ENCODE assay signal across 24 mouse cellular contexts in genomic region chr5:72648987-72649735, GRCm38 (mm10). TPM values are rescaled to one million over a fixed set of nuclear protein-coding genes. Genes with fewer than 3 reads are reported as not detected.
DNase-seq lines count a peak whose midpoint lies in the region; ATAC-seq and TF ChIP-seq lines count a peak whose summit lies in the region.
"Had no signal": no experiment of that assay in that cellular context is flagged by ENCODE, and none has a peak within 500 bp of the region (broad histone marks: within the 10 kb centered on the region; RNA-seq: fewer than 3 reads in every experiment).

No protein-coding gene starts in this region.

- TF ChIP-seq EP300 in liver, postnatal 0 days (IDR thresholded peaks at IDR 0.05; ENCODE audit: low read depth): peak; percentile 61; the same call in 1 of the 2 replicates

- no peak for TF ChIP-seq POLR2A in liver, adult 2 months (IDR thresholded peaks at IDR 0.05; ENCODE audit: extremely low read depth, insufficient read depth, low read length)

- H3K4me3 ChIP-seq in liver, adult 2 months (ENCODE audit: insufficient read depth, low read depth, low read length): no peak overlapping the region
- no peak overlapping the region for H3K4me3 ChIP-seq in liver, embryonic 11.5 days (ENCODE audit: low read depth, low read length)
- peak overlapping the region; percentile 61 for H3K4me3 ChIP-seq in liver, postnatal 0 days (ENCODE audit: low read depth, low read length)
- H3K4me3 ChIP-seq: heart, embryonic 12.5 days; layer of hippocampus, adult 2 months; midbrain, embryonic 12.5 days had no signal

- 27% methylated on average over 9 of the region's 9 CpGs for WGBS in liver, adult 2 months
- WGBS in liver, embryonic 11.5 days: 78% methylated on average over 9 of the region's 9 CpGs
- 61% methylated on average over 9 of the region's 9 CpGs for WGBS in liver, postnatal 0 days (ENCODE audit: insufficient replicate concordance)

- peak overlapping the region; percentile 60 for H3K27ac ChIP-seq in liver, adult 2 months (replicated peaks; ENCODE audit: insufficient read depth, low read depth, low read length)
- no peak overlapping the region for H3K27ac ChIP-seq in liver, embryonic 11.5 days (ENCODE audit: low read depth, low read length)
- H3K27ac ChIP-seq in liver, postnatal 0 days (ENCODE audit: low read depth): peak overlapping the region; percentile 92
- H3K27ac ChIP-seq: kidney, embryonic 15.5 days; layer of hippocampus, adult 2 months; limb, embryonic 15.5 days; midbrain, embryonic 12.5 days had no signal

- DNase-seq in liver, adult 2 months (ENCODE audit: extremely low read depth, low read depth, low spot score): peak; percentile 99
- no peak for DNase-seq in liver, embryonic 11.5 days (ENCODE audit: low spot score)
- DNase-seq in NIH3T3 (ENCODE audit: low read depth): peak; percentile 54
- peak; percentile 96 for DNase-seq in gonadal fat pad, adult 2 months (ENCODE audit: low read depth)
- DNase-seq in liver, postnatal 0 days: peak; percentile 45
- no peak for DNase-seq in gastrocnemius, postnatal 4 days (ENCODE audit: low spot score in 2 of 2)
- no peak for DNase-seq in cerebellum, adult 18-20 months
- no peak for DNase-seq in layer of hippocampus, adult 18-20 months (ENCODE audit: low spot score in 2 of 2)
- DNase-seq: cerebellum, adult 2 months; heart, postnatal 36 days; lung, postnatal 36 days; thymus, postnatal 4 days had no signal

- H3K79me2 ChIP-seq in liver, adult 2 months (ENCODE audit: control insufficient read depth, insufficient read depth, low read length): no peaks in the 10 kb centered on the region

- H3K9me3 ChIP-seq in liver, embryonic 11.5 days (ENCODE audit: control insufficient read depth, low read length): no peaks in the 10 kb centered on the region
- no peaks in the 10 kb centered on the region for H3K9me3 ChIP-seq in liver, postnatal 0 days (ENCODE audit: low read length)
- H3K9me3 ChIP-seq: heart, embryonic 12.5 days; kidney, embryonic 15.5 days; limb, embryonic 15.5 days; midbrain, embryonic 12.5 days had no signal

- no peak overlapping the region for H3K4me2 ChIP-seq in liver, embryonic 11.5 days
- H3K4me2 ChIP-seq in liver, postnatal 0 days (ENCODE audit: low read depth, low read length): peak overlapping the region; percentile 86

- H3K36me3 ChIP-seq in liver, adult 2 months (ENCODE audit: control insufficient read depth, insufficient read depth, low read length): no peaks in the 10 kb centered on the region
- H3K36me3 ChIP-seq in liver, embryonic 11.5 days (ENCODE audit: control insufficient read depth, insufficient read depth, low read length): no peaks in the 10 kb centered on the region
- H3K36me3 ChIP-seq in liver, postnatal 0 days (replicated peaks; ENCODE audit: insufficient read depth, low read length): no peaks in the 10 kb centered on the region; the same call in 1 of the 2 replicates
- H3K36me3 ChIP-seq: heart, embryonic 12.5 days; kidney, embryonic 15.5 days; limb, embryonic 15.5 days; midbrain, embryonic 12.5 days had no signal

- no peak for TF ChIP-seq CTCF in liver, adult 2 months (IDR thresholded peaks at IDR 0.05; ENCODE audit: low read depth, low read length)
- no peak for TF ChIP-seq CTCF in liver, postnatal 0 days (IDR thresholded peaks at IDR 0.05; ENCODE audit: low read depth)

- no peak for ATAC-seq in liver, embryonic 11.5 days (replicated peaks; ENCODE audit: low FRiP score)
- ATAC-seq in liver, postnatal 0 days: peak; percentile 61
- ATAC-seq: forebrain, embryonic 14.5 days had no signal

- H3K9ac ChIP-seq in liver, adult 2 months (ENCODE audit: low read depth, low read length): 0 out of 2 replicates have a peak overlapping the region, but pooled peaks have one; percentile 3
- H3K9ac ChIP-seq in liver, embryonic 11.5 days (ENCODE audit: low read depth, low read length): no peak overlapping the region
- peak overlapping the region; percentile 66 for H3K9ac ChIP-seq in liver, postnatal 0 days (replicated peaks)
- H3K9ac ChIP-seq: heart, embryonic 12.5 days; kidney, embryonic 15.5 days; limb, embryonic 15.5 days; midbrain, embryonic 12.5 days had no signal

- H3K4me1 ChIP-seq in liver, adult 2 months (ENCODE audit: control insufficient read depth, insufficient read depth, low read length): peaks cover 18% of the 10 kb centered on the region
- no peaks in the 10 kb centered on the region; the same call in 1 of the 2 replicates for H3K4me1 ChIP-seq in liver, embryonic 11.5 days (replicated peaks; ENCODE audit: control insufficient read depth, insufficient read depth, low read length)
- H3K4me1 ChIP-seq in liver, postnatal 0 days (ENCODE audit: insufficient read depth): peaks cover 14% of the 10 kb centered on the region
- H3K4me1 ChIP-seq: heart, embryonic 12.5 days had no signal

- no peaks in the 10 kb centered on the region for H3K27me3 ChIP-seq in liver, adult 2 months (ENCODE audit: control insufficient read depth, insufficient read depth, low read length)
- H3K27me3 ChIP-seq in liver, embryonic 11.5 days (replicated peaks; ENCODE audit: control insufficient read depth, insufficient read depth, low read length): peaks cover 9% of the 10 kb centered on the region
- H3K27me3 ChIP-seq in liver, postnatal 0 days (ENCODE audit: insufficient read depth, low read length): no peaks in the 10 kb centered on the region

RNA-seq across cellular contexts. Expression of gene Nipal1, which starts 1.6 kb away (rescaled TPM):
- 22.1 and 36.8 TPM in 2 replicates for total RNA-seq in liver, adult 2 months (2014; rRNA removed)
- polyA plus RNA-seq in liver, adult 2 months (2012; rRNA removed): 3.0 and 5.2 TPM in 2 replicates
- 0.92 and 0.94 TPM in 2 replicates for polyA plus RNA-seq in liver, embryonic 11.5 days (2014; fragmentation: Nextera tagmentation; extraction: Ambion mirVana)
- 0.30 and 0.94 TPM in 2 replicates for polyA plus RNA-seq in gonadal fat pad, adult 2 months (2012; rRNA removed)
- 75.3 and 76.1 TPM in 2 replicates for polyA plus RNA-seq in liver, postnatal 0 days (2015; fragmentation: Nextera tagmentation; extraction: Ambion mirVana)
- total RNA-seq in gastrocnemius, postnatal 4 days (2021): under 1 TPM; 0.78 to 0.81 TPM
- not detected for total RNA-seq in layer of hippocampus, adult 18-20 months (2021)
- total RNA-seq: heart, postnatal 36 days; layer of hippocampus, adult 2 months; left cerebral cortex, postnatal 10 days had no signal
- polyA plus RNA-seq: cerebellum, adult 2 months; cortical plate, adult 2 months; heart, embryonic 12.5 days had no signal

RNA-seq across cellular contexts. Expression of gene Cnga1, which starts 5.1 kb away (rescaled TPM):
- not detected in 2 replicates for total RNA-seq in liver, adult 2 months (2014; rRNA removed)
- polyA plus RNA-seq in liver, adult 2 months (2012; rRNA removed): 0.04 TPM in 1 of 2 replicates, not detected in the other
- polyA plus RNA-seq in liver, embryonic 11.5 days (2014; fragmentation: Nextera tagmentation; extraction: Ambion mirVana): not detected in 2 replicates
- polyA plus RNA-seq in gonadal fat pad, adult 2 months (2012; rRNA removed): not detected in 2 replicates
- not detected in 2 replicates for polyA plus RNA-seq in liver, postnatal 0 days (2015; fragmentation: Nextera tagmentation; extraction: Ambion mirVana)
- total RNA-seq in gastrocnemius, postnatal 4 days (2021): not detected
- total RNA-seq in layer of hippocampus, adult 18-20 months (2021): not detected
- total RNA-seq: ES-E14; heart, postnatal 36 days; layer of hippocampus, adult 2 months; left cerebral cortex, postnatal 10 days had no signal
- polyA plus RNA-seq: brain, embryonic 14.5 days; cerebellum, adult 2 months; cortical plate, adult 2 months; embryonic facial prominence, embryonic 14.5 days; forebrain, embryonic 14.5 days; heart, embryonic 12.5 days; hindbrain, embryonic 16.5 days; kidney, embryonic 15.5 days; limb, embryonic 15.5 days; midbrain, embryonic 12.5 days had no signal

Comparison
In these comparisons a context has a peak if more than half of its experiments do, and no peak if none do; other contexts are left out.
1. DNase-seq: peak in liver, adult 2 months (single experiment), NIH3T3 (single experiment), gonadal fat pad, adult 2 months (single experiment) and liver, postnatal 0 days (single experiment); none in liver, embryonic 11.5 days (single experiment), gastrocnemius, postnatal 4 days (0 of 2), cerebellum, adult 18-20 months (0 of 2) and layer of hippocampus, adult 18-20 months (0 of 2).
2. RNA of gene Nipal1, which starts 1.6 kb away (polyA plus RNA-seq): 75.3 to 76.1 TPM in liver, postnatal 0 days; 3.0 to 5.2 TPM in liver, adult 2 months, 0.92 to 0.94 TPM in liver, embryonic 11.5 days and 0.30 to 0.94 TPM in gonadal fat pad, adult 2 months; every median in the first group is over 10 times any median in the second.